Mouse (Mus musculus) testis, adult 2 months (tissue): ENCODE measurements around the gene Ldhal6b. TPM values are rescaled to one million over a fixed set of nuclear protein-coding genes. Genes with fewer than 3 reads are reported as not detected.
A peak's percentile ranks its signal among the peaks of the same experiment; 100 is the strongest.

Source experiments
- H3K27ac ChIP-seq: fragments of 200-500 bp; 2 replicates; pipeline ENCODE4 v1.5.1; 2012; ENCODE audit warnings: low read depth, low read length; ENCODE audit not compliant: control insufficient read depth, insufficient read depth
- H3K27me3 ChIP-seq: fragments of 200-500 bp; 2 replicates; pipeline ENCODE4 v1.6.1; 2012; ENCODE audit warnings: mild to moderate bottlenecking, low read length, moderate library complexity; ENCODE audit not compliant: control insufficient read depth, insufficient read depth
- H3K36me3 ChIP-seq: fragments of 200-500 bp; 2 replicates; pipeline ENCODE4 v1.6.1; 2012; ENCODE audit warnings: mild to moderate bottlenecking, low read length; ENCODE audit not compliant: control insufficient read depth, insufficient read depth
- H3K4me1 ChIP-seq: fragments of 200-500 bp; 2 replicates; pipeline ENCODE4 v1.6.1; 2012; ENCODE audit warnings: low read length; ENCODE audit not compliant: control insufficient read depth, insufficient read depth
- H3K4me3 ChIP-seq: fragments of 200-500 bp; 2 replicates; pipeline ENCODE4 v1.5.1; 2012; ENCODE audit warnings: low read depth, mild to moderate bottlenecking, low read length, moderate library complexity, mixed read lengths; ENCODE audit not compliant: control insufficient read depth
- CTCF ChIP-seq: fragments of 200-500 bp; IDR thresholded peaks from 2 replicates; pipeline ENCODE4 v1.5.1; 2012; ENCODE audit warnings: low read depth, mild to moderate bottlenecking, inconsistent platforms, low read length, moderate library complexity; ENCODE audit not compliant: control insufficient read depth, insufficient read depth, insufficient replicate concordance
- POLR2A ChIP-seq: fragments of 200-500 bp; IDR thresholded peaks from 2 replicates; pipeline ENCODE4 v1.6.1; 2012; ENCODE audit warnings: low read depth, mild to moderate bottlenecking, inconsistent platforms, low read length, moderate library complexity; ENCODE audit not compliant: control insufficient read depth
- polyA plus RNA-seq: library from polyadenylated mRNA; depleted of rRNA; stranded (reverse); fragments of >200 nt; gene quantifications from 2 replicates; pipeline ENCODE4 v1.2.3, GENCODE M21; 2012

Ldhal6b gene
- polyA plus RNA-seq, 1 experiment = 766 TPM

DNA sequence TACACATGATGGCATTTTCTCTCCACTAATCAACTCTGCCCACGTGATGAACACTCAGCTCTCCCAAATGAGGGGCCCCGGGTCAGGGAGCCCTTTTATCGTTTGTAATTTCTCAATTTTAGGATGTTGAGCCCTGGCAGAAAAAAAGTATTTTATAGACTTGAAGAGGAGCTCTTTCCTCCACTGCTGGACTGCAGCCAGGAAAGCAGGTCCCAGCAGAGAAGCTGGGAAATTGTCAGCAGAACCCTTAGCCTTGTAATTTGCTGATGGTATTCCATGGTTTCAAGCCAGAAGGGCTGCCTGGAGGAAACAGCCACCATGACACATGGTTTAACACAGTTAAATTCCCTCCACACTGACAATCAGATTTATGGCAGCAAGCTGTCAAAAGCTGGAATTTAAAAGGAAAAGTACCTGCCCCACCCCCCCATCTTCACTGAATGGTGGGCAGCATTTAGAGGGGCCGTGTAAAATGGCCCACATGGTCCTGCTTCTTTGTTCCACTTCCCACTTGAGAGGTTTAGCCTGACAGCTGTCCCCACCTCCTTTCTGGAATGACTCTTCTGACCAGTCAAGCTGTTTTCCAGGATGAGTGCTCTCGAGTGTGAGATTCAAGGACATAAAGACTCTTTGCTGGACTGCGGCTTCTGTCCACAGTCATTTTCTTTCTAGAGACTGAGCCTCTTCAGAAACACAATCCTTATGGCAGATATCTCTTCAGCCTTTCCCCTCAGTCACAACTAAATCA lies 1.4 kb upstream of the Ldhal6b start:
- no peak overlapping the region for H3K27ac ChIP-seq
- H3K36me3 ChIP-seq = peaks cover 2% of the 10 kb centered on the region
- H3K27me3 ChIP-seq = no peaks in the 10 kb centered on the region
- TF ChIP-seq POLR2A (no peak), CTCF (no peak)
- peaks cover 8% of the 10 kb centered on the region for H3K4me1 ChIP-seq
- 0 out of 2 replicates have a peak overlapping the region, but pooled peaks have one; percentile 11 for H3K4me3 ChIP-seq

DNA sequence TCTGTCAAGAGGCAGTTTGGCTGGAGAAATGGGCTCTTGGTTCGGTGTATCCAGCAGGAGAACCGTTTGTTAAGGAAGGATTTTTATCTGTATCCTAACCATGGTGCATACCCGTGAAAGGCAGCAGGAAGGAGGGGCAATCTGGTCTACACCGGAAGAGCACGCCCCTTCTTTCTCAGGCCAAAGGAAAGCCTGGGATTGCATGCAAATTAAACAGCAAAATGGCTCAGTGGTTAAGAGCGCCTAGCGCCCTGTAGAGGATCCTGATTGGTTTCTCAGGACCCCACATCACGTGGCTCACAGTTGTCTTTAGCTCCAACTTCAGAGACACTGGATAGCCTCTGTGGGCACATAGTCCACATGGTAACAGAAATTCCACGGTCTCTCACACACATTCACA lies 489 bp upstream of the Ldhal6b start:
- H3K27me3 ChIP-seq = no peaks in the 10 kb centered on the region
- no peak for TF ChIP-seq POLR2A
- peaks cover 8% of the 10 kb centered on the region for H3K4me1 ChIP-seq
- H3K4me3 ChIP-seq = peak overlapping the region; percentile 96
- peak overlapping the region; percentile 99 for H3K27ac ChIP-seq
- H3K36me3 ChIP-seq = peaks cover 2% of the 10 kb centered on the region

DNA sequence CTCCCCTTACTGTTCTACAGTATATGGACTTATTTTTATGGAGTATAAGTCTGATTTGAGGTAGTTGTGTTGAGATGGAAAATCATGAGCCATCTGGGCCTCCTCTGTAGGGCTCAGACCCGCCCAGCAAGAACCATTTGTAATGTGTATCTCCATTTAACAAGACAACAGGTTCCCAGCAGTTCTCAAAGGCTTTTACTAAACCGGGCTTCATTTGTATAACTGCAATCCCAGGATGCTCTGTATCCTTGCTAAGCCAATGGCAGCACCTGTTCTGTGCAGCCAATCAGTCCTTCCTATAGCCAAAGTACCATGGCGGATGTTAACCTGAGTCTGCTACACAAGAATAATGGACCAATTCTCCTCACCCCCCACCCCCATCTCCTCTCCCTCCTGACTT lies 2.0 kb downstream of the Ldhal6b start:
- no peak for TF ChIP-seq CTCF
- no peak for TF ChIP-seq POLR2A
- Histone ChIP-seq H3K36me3 (peaks cover 2% of the 10 kb centered on the region), H3K27me3 (no peaks in the 10 kb centered on the region), H3K4me3 (peak overlapping the region; percentile 96), H3K4me1 (peaks cover 11% of the 10 kb centered on the region), H3K27ac (no peak overlapping the region)

DNA sequence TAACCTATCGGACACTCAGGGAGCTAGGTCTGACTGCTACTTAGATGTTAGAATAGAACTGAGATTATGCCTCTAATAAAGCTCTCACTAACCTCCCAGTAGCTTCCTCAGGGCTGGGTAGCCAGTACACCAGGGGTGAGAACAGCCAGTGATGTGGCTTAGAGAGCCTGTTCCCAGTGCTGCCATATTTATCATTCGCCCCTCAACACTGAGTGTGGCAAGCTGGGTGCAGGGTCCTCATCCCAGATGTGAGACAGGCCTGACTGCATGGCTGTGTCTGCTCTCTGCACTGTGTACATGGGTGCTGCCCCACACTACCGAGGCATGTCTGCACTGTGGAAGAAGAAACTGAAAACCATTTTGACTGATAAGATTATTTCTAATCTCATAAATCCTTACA lies 4.5 kb downstream of the Ldhal6b start:
- no peaks in the 10 kb centered on the region for H3K27me3 ChIP-seq
- H3K4me3 ChIP-seq = peak overlapping the region; percentile 30
- H3K36me3 ChIP-seq = peaks cover 5% of the 10 kb centered on the region
- TF ChIP-seq POLR2A (no peak), CTCF (no peak)
- no peak overlapping the region for H3K27ac ChIP-seq
- peaks cover 10% of the 10 kb centered on the region for H3K4me1 ChIP-seq

DNA sequence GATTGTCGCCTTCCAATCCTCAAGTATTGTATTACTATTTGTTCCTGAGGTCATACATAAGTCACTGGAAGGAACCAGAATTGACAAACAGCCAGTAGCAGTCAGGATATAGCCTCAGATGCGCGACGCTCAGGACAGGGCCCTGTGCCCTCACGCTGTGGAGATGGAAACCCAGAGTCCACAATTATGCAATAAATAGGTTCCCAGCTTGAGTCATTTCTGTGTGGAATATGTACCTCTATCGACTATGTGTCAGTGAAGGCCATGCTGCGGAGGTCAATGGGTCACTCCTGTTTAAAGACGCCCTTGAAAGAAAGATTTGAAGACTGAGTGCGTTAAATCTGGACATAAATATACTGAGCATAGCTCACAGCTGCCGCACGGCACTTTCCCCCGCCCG lies 5.2 kb downstream of the Ldhal6b start:
- TF ChIP-seq CTCF (no peak), POLR2A (no peak)
- Histone ChIP-seq H3K4me1 (peaks cover 8% of the 10 kb centered on the region), H3K27me3 (no peaks in the 10 kb centered on the region), H3K4me3 (no peak overlapping the region), H3K36me3 (peaks cover 5% of the 10 kb centered on the region), H3K27ac (no peak overlapping the region)

DNA sequence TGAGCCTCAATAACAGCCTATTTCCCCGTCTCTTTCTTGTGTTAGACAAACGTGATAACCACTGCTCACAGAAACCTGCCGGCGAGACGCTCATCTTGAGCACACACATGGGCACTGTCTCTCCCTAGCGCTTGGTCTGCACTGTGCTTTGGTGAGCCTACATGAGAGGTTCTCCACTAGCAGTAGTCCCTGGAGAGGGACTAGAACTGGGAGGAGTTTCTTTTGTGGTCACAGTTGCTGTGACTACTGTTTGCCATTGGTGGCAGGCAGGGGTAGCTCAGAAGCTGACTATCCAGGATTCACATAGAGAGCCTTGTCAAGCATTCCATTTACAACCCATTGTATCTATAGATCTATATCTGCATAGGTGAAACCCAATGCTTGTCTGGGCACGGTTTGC lies 5.8 kb downstream of the Ldhal6b start:
- Histone ChIP-seq H3K36me3 (peaks cover 5% of the 10 kb centered on the region), H3K4me3 (peak overlapping the region; percentile 3; the same call in 1 of the 2 replicates), H3K4me1 (peaks cover 7% of the 10 kb centered on the region), H3K27me3 (no peaks in the 10 kb centered on the region), H3K27ac (no peak overlapping the region)
- no peak for TF ChIP-seq POLR2A
- TF ChIP-seq CTCF = no peak

DNA sequence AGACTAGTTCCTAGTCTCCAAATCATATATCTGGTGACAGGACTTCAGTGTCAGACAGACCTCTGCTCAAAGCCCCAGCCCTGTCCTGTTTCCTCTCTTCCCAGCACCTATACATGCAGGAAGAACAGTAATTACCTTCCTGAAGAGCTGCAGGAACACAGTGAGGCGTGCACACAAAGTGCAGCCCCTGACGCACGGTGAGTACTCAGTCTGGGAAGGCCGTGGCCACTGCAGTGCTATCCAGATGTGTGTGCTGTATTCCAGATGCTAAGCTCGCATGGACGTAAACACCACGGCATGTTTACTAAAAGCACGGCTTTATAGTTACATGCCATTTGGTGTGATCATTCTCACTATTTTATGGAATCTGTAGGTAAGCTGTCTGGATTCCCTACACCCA lies 6.3 kb downstream of the Ldhal6b start:
- H3K27ac ChIP-seq = no peak overlapping the region
- no peak for TF ChIP-seq POLR2A
- TF ChIP-seq CTCF = no peak
- peak overlapping the region; percentile 9 for H3K4me3 ChIP-seq
- peaks cover 5% of the 10 kb centered on the region for H3K36me3 ChIP-seq
- H3K4me1 ChIP-seq = peaks cover 6% of the 10 kb centered on the region; the same call in 1 of the 2 replicates
- no peaks in the 10 kb centered on the region for H3K27me3 ChIP-seq
